Mouse (Mus musculus) erythroid progenitor cell, adult 5-6 weeks (primary cell): ENCODE measurements around the gene Slc17a9. TPM values are rescaled to one million over a fixed set of nuclear protein-coding genes. Genes with fewer than 3 reads are reported as not detected.

Experiments used
- total RNA-seq, 2 experiments: library from RNA; stranded (forward) in 1 of 2; stranded (reverse) in 1 of 2; fragments of 150-400 nt in 1 of 2; fragments of 186-747, 209-891 nt in 1 of 2; gene quantifications; 2 replicates each; pipeline versions ENCODE4 v1.2.3 to v1.2.4; 2015 to 2017; ENCODE audit warnings: low replicate concordance in 2 of 2

Slc17a9 gene
- total RNA-seq, 2 experiments from 2014 or later, result 0.38 to 6.3 TPM

Other genes starting within 250 kb of the Slc17a9 start
- not detected in 2 replicates for gene Ntsr1, start 225.3 kb upstream of the Slc17a9 start, total RNA-seq (2015; ENCODE audit: low replicate concordance)
- gene Ntsr1, start 225.3 kb upstream of the Slc17a9 start, total RNA-seq (2017; ENCODE audit: low replicate concordance), result not detected in 2 replicates
- gene Mrgbp, start 144.0 kb upstream of the Slc17a9 start, total RNA-seq (2015; ENCODE audit: low replicate concordance), result 13.4 and 16.9 TPM in 2 replicates
- gene Mrgbp, start 144.0 kb upstream of the Slc17a9 start, total RNA-seq (2017; ENCODE audit: low replicate concordance), result 12.1 and 14.3 TPM in 2 replicates
- gene Ogfr, start 136.0 kb upstream of the Slc17a9 start, total RNA-seq (2015; ENCODE audit: low replicate concordance), result 31.7 and 33.1 TPM in 2 replicates
- gene Ogfr, start 136.0 kb upstream of the Slc17a9 start, total RNA-seq (2017; ENCODE audit: low replicate concordance), result 25.0 and 55.8 TPM in 2 replicates
- gene Col9a3, start 127.5 kb upstream of the Slc17a9 start, total RNA-seq (2015; ENCODE audit: low replicate concordance), result 1.1 and 2.1 TPM in 2 replicates
- gene Col9a3, start 127.5 kb upstream of the Slc17a9 start, total RNA-seq (2017; ENCODE audit: low replicate concordance), result 0.51 TPM in 1 of 2 replicates, not detected in the other
- not detected in 2 replicates for gene Tcfl5, start 82.6 kb upstream of the Slc17a9 start, total RNA-seq (2015; ENCODE audit: low replicate concordance)
- gene Tcfl5, start 82.6 kb upstream of the Slc17a9 start, total RNA-seq (2017; ENCODE audit: low replicate concordance), result not detected in 2 replicates
- gene Dido1, start 15.3 kb upstream of the Slc17a9 start, total RNA-seq (2015; ENCODE audit: low replicate concordance), result 63.4 and 66.2 TPM in 2 replicates
- 107 and 109 TPM in 2 replicates for gene Dido1, start 15.3 kb upstream of the Slc17a9 start, total RNA-seq (2017; ENCODE audit: low replicate concordance)
- 193 and 195 TPM in 2 replicates for gene Gid8, start 15.1 kb upstream of the Slc17a9 start, total RNA-seq (2015; ENCODE audit: low replicate concordance)
- 276 and 301 TPM in 2 replicates for gene Gid8, start 15.1 kb upstream of the Slc17a9 start, total RNA-seq (2017; ENCODE audit: low replicate concordance)
- gene Bhlhe23, start 51.6 kb downstream of the Slc17a9 start, total RNA-seq (2015; ENCODE audit: low replicate concordance), result not detected in 2 replicates
- not detected in 2 replicates for gene Bhlhe23, start 51.6 kb downstream of the Slc17a9 start, total RNA-seq (2017; ENCODE audit: low replicate concordance)
- 28.1 and 35.0 TPM in 2 replicates for gene Ythdf1, start 195.7 kb downstream of the Slc17a9 start, total RNA-seq (2015; ENCODE audit: low replicate concordance)
- gene Ythdf1, start 195.7 kb downstream of the Slc17a9 start, total RNA-seq (2017; ENCODE audit: low replicate concordance), result 12.1 and 37.7 TPM in 2 replicates
- not detected in 2 replicates for gene Birc7, start 203.8 kb downstream of the Slc17a9 start, total RNA-seq (2015; ENCODE audit: low replicate concordance)
- gene Birc7, start 203.8 kb downstream of the Slc17a9 start, total RNA-seq (2017; ENCODE audit: low replicate concordance), result not detected in 2 replicates
- gene Nkain4, start 229.4 kb downstream of the Slc17a9 start, total RNA-seq (2015; ENCODE audit: low replicate concordance), result not detected in 2 replicates
- gene Nkain4, start 229.4 kb downstream of the Slc17a9 start, total RNA-seq (2017; ENCODE audit: low replicate concordance), result not detected in 2 replicates
- gene Arfgap1, start 242.0 kb downstream of the Slc17a9 start, total RNA-seq (2015; ENCODE audit: low replicate concordance), result 12.3 and 24.7 TPM in 2 replicates
- gene Arfgap1, start 242.0 kb downstream of the Slc17a9 start, total RNA-seq (2017; ENCODE audit: low replicate concordance), result 23.5 and 32.6 TPM in 2 replicates